Mouse (Mus musculus): ENCODE results near the gene Msl2. TPM values are rescaled to one million over a fixed set of nuclear protein-coding genes. Genes with fewer than 3 reads are reported as not detected.

The Msl2 gene
- polyA plus RNA-seq, 1 experiment from 2014 or later, result 3.9 TPM

GRCm38 (mm10) chr9:101080046-101080685 is 6.3 kb downstream of the Msl2 start:
- H3K4me1 ChIP-seq (replicated peaks; ENCODE audit: control insufficient read depth, insufficient read depth, low read length), result peaks cover 22% of the 10 kb centered on the region

GRCm38 (mm10) chr9:101083728-101084127 is 9.8 kb downstream of the Msl2 start:
- 85% methylated on average over 3 of the region's 3 CpGs for WGBS
- peaks cover 11% of the 10 kb centered on the region for H3K4me1 ChIP-seq (replicated peaks; ENCODE audit: control insufficient read depth, insufficient read depth, low read length)
- no peak overlapping the region for H3K4me2 ChIP-seq (ENCODE audit: low read depth, low read length)

More at GRCm38 (mm10) chr9:101080046-101080685, 6.3 kb downstream of the Msl2 start:
- WGBS, result 35% methylated on average over 3 of the region's 3 CpGs
- H3K27me3 ChIP-seq (ENCODE audit: control insufficient read depth, insufficient read depth, low read depth, low read length), result no peaks in the 10 kb centered on the region
- no peak overlapping the region; the same call in 1 of the 2 replicates for H3K4me2 ChIP-seq (ENCODE audit: low read depth, low read length)
- no peaks in the 10 kb centered on the region for H3K36me3 ChIP-seq (ENCODE audit: control insufficient read depth, insufficient read depth, low read length)
- H3K27ac ChIP-seq (ENCODE audit: low read length), result no peak overlapping the region
- peak; percentile 24; the same call in 1 of the 2 replicates for ATAC-seq (ENCODE audit: low read depth)
- H3K9ac ChIP-seq (ENCODE audit: low read length), result no peak overlapping the region
- H3K9me3 ChIP-seq (ENCODE audit: control insufficient read depth, low read length), result no peaks in the 10 kb centered on the region
- H3K4me3 ChIP-seq (ENCODE audit: low read length), result no peak overlapping the region

GRCm38 (mm10) chr9:101095425-101095824 is 21.5 kb downstream of the Msl2 start:
- Histone ChIP-seq H3K9ac (ENCODE audit: low read length) (no peak overlapping the region), H3K36me3 (ENCODE audit: control insufficient read depth, insufficient read depth, low read length) (0 out of 2 replicates have a peak, but pooled peaks cover 3% of the 10 kb centered on the region), H3K27ac (ENCODE audit: low read length) (no peak overlapping the region), H3K9me3 (ENCODE audit: control insufficient read depth, low read length) (peaks cover 3% of the 10 kb centered on the region; the same call in 1 of the 2 replicates), H3K27me3 (ENCODE audit: control insufficient read depth, insufficient read depth, low read depth, low read length) (no peaks in the 10 kb centered on the region), H3K4me1 (replicated peaks; ENCODE audit: control insufficient read depth, insufficient read depth, low read length) (peaks cover 7% of the 10 kb centered on the region), H3K4me3 (ENCODE audit: low read length) (no peak overlapping the region), H3K4me2 (ENCODE audit: low read depth, low read length) (no peak overlapping the region)
- no peak for ATAC-seq (ENCODE audit: low read depth)
- WGBS, result 95% methylated on average over 4 of the region's 4 CpGs

More at GRCm38 (mm10) chr9:101083728-101084127, 9.8 kb downstream of the Msl2 start:
- Histone ChIP-seq H3K27ac (ENCODE audit: low read length) (no peak overlapping the region), H3K4me3 (ENCODE audit: low read length) (no peak overlapping the region), H3K27me3 (ENCODE audit: control insufficient read depth, insufficient read depth, low read depth, low read length) (no peaks in the 10 kb centered on the region), H3K9ac (ENCODE audit: low read length) (no peak overlapping the region), H3K36me3 (ENCODE audit: control insufficient read depth, insufficient read depth, low read length) (no peaks in the 10 kb centered on the region), H3K9me3 (ENCODE audit: control insufficient read depth, low read length) (no peaks in the 10 kb centered on the region)
- no peak for ATAC-seq (ENCODE audit: low read depth)

- H3K27ac ChIP-seq (ENCODE audit: low read length), result no peak overlapping the region
- H3K4me3 ChIP-seq (ENCODE audit: low read length), result no peak overlapping the region
- no peaks in the 10 kb centered on the region for H3K27me3 ChIP-seq (ENCODE audit: control insufficient read depth, insufficient read depth, low read depth, low read length)
- H3K9ac ChIP-seq (ENCODE audit: low read length), result no peak overlapping the region
- peaks cover 7% of the 10 kb centered on the region for H3K4me1 ChIP-seq (replicated peaks; ENCODE audit: control insufficient read depth, insufficient read depth, low read length)
- no peak for ATAC-seq (ENCODE audit: low read depth)
- H3K9me3 ChIP-seq (ENCODE audit: control insufficient read depth, low read length), result peaks cover 3% of the 10 kb centered on the region; the same call in 1 of the 2 replicates
- no peak overlapping the region for H3K4me2 ChIP-seq (ENCODE audit: low read depth, low read length)
- WGBS, result 99% methylated on average over 3 of the region's 3 CpGs
- peaks cover 10% of the 10 kb centered on the region for H3K36me3 ChIP-seq (ENCODE audit: control insufficient read depth, insufficient read depth, low read length)
These were observed 22.6 kb downstream of the Msl2 start for GRCm38 (mm10) chr9:101096461-101096860.

GRCm38 (mm10) chr9:101097542-101097941 is 23.6 kb downstream of the Msl2 start:
- Histone ChIP-seq H3K4me3 (ENCODE audit: low read length) (no peak overlapping the region), H3K4me2 (ENCODE audit: low read depth, low read length) (no peak overlapping the region), H3K9ac (ENCODE audit: low read length) (no peak overlapping the region), H3K36me3 (ENCODE audit: control insufficient read depth, insufficient read depth, low read length) (peaks cover 17% of the 10 kb centered on the region), H3K27me3 (ENCODE audit: control insufficient read depth, insufficient read depth, low read depth, low read length) (no peaks in the 10 kb centered on the region), H3K27ac (ENCODE audit: low read length) (no peak overlapping the region), H3K9me3 (ENCODE audit: control insufficient read depth, low read length) (peaks cover 3% of the 10 kb centered on the region; the same call in 1 of the 2 replicates), H3K4me1 (replicated peaks; ENCODE audit: control insufficient read depth, insufficient read depth, low read length) (peaks cover 10% of the 10 kb centered on the region)
- no peak for ATAC-seq (ENCODE audit: low read depth)
- WGBS, result 73% methylated on average over 1 of the region's 1 CpGs

GRCm38 (mm10) chr9:101099445-101099844 is 25.5 kb downstream of the Msl2 start:
- H3K4me2 ChIP-seq (ENCODE audit: low read depth, low read length), result no peak overlapping the region
- no peak overlapping the region for H3K9ac ChIP-seq (ENCODE audit: low read length)
- no peak for ATAC-seq (ENCODE audit: low read depth)
- WGBS, result 80% methylated on average over 6 of the region's 6 CpGs
- no peak overlapping the region for H3K4me3 ChIP-seq (ENCODE audit: low read length)
- peaks cover 3% of the 10 kb centered on the region; the same call in 1 of the 2 replicates for H3K9me3 ChIP-seq (ENCODE audit: control insufficient read depth, low read length)
- H3K27ac ChIP-seq (ENCODE audit: low read length), result no peak overlapping the region
- no peaks in the 10 kb centered on the region for H3K27me3 ChIP-seq (ENCODE audit: control insufficient read depth, insufficient read depth, low read depth, low read length)
- peaks cover 17% of the 10 kb centered on the region for H3K36me3 ChIP-seq (ENCODE audit: control insufficient read depth, insufficient read depth, low read length)
- peaks cover 10% of the 10 kb centered on the region for H3K4me1 ChIP-seq (replicated peaks; ENCODE audit: control insufficient read depth, insufficient read depth, low read length)

GRCm38 (mm10) chr9:101100163-101100562 is 26.3 kb downstream of the Msl2 start:
- no peak overlapping the region for H3K9ac ChIP-seq (ENCODE audit: low read length)
- peaks cover 3% of the 10 kb centered on the region; the same call in 1 of the 2 replicates for H3K9me3 ChIP-seq (ENCODE audit: control insufficient read depth, low read length)
- H3K27ac ChIP-seq (ENCODE audit: low read length), result no peak overlapping the region
- no peak overlapping the region for H3K4me2 ChIP-seq (ENCODE audit: low read depth, low read length)
- peaks cover 10% of the 10 kb centered on the region for H3K4me1 ChIP-seq (replicated peaks; ENCODE audit: control insufficient read depth, insufficient read depth, low read length)
- ATAC-seq (ENCODE audit: low read depth), result no peak
- no peak overlapping the region for H3K4me3 ChIP-seq (ENCODE audit: low read length)
- WGBS, result 74% methylated on average over 3 of the region's 3 CpGs
- peaks cover 21% of the 10 kb centered on the region for H3K36me3 ChIP-seq (ENCODE audit: control insufficient read depth, insufficient read depth, low read length)
- H3K27me3 ChIP-seq (ENCODE audit: control insufficient read depth, insufficient read depth, low read depth, low read length), result no peaks in the 10 kb centered on the region

GRCm38 (mm10) chr9:101101547-101101946 is 27.6 kb downstream of the Msl2 start:
- no peak for ATAC-seq (ENCODE audit: low read depth)
- Histone ChIP-seq H3K27me3 (ENCODE audit: control insufficient read depth, insufficient read depth, low read depth, low read length) (no peaks in the 10 kb centered on the region), H3K27ac (ENCODE audit: low read length) (no peak overlapping the region), H3K9me3 (ENCODE audit: control insufficient read depth, low read length) (peaks cover 3% of the 10 kb centered on the region; the same call in 1 of the 2 replicates), H3K36me3 (ENCODE audit: control insufficient read depth, insufficient read depth, low read length) (peaks cover 21% of the 10 kb centered on the region), H3K9ac (ENCODE audit: low read length) (no peak overlapping the region), H3K4me3 (ENCODE audit: low read length) (no peak overlapping the region), H3K4me2 (ENCODE audit: low read depth, low read length) (no peak overlapping the region), H3K4me1 (replicated peaks; ENCODE audit: control insufficient read depth, insufficient read depth, low read length) (peaks cover 10% of the 10 kb centered on the region)
- WGBS, result 86% methylated on average over 8 of the region's 8 CpGs

GRCm38 (mm10) chr9:101102288-101102687 is 28.4 kb downstream of the Msl2 start:
- Histone ChIP-seq H3K4me3 (ENCODE audit: low read length) (no peak overlapping the region), H3K27me3 (ENCODE audit: control insufficient read depth, insufficient read depth, low read depth, low read length) (no peaks in the 10 kb centered on the region), H3K27ac (ENCODE audit: low read length) (no peak overlapping the region), H3K36me3 (ENCODE audit: control insufficient read depth, insufficient read depth, low read length) (peaks cover 17% of the 10 kb centered on the region), H3K9me3 (ENCODE audit: control insufficient read depth, low read length) (peaks cover under 1% of the 10 kb centered on the region; the same call in 1 of the 2 replicates), H3K9ac (ENCODE audit: low read length) (no peak overlapping the region), H3K4me1 (replicated peaks; ENCODE audit: control insufficient read depth, insufficient read depth, low read length) (peaks cover 10% of the 10 kb centered on the region), H3K4me2 (ENCODE audit: low read depth, low read length) (no peak overlapping the region)
- ATAC-seq (ENCODE audit: low read depth), result no peak
- 86% methylated on average over 3 of the region's 3 CpGs for WGBS
